Mouse (Mus musculus) hindbrain, embryonic 14.5 days (tissue): ENCODE measurements around the gene Lztr1. TPM values are rescaled to one million over a fixed set of nuclear protein-coding genes. Genes with fewer than 3 reads are reported as not detected.

Source experiments
- polyA plus RNA-seq: library from polyadenylated mRNA; unstranded; fragments of >200 nt; fragmentation: Nextera tagmentation; extraction: Ambion mirVana; gene quantifications from 2 replicates; pipeline ENCODE4 v1.2.1, GENCODE M21; 2014

Gene Lztr1
- polyA plus RNA-seq, 1 experiment from 2014 or later: 112 TPM

Other genes starting within 250 kb of the Lztr1 start
- gene Tmem191c, start 232.6 kb upstream of the Lztr1 start, polyA plus RNA-seq: 36.6 and 45.7 TPM in 2 replicates
- 1.7 and 2.4 TPM in 2 replicates for gene Serpind1, start 177.3 kb upstream of the Lztr1 start, polyA plus RNA-seq
- 10.3 and 10.8 TPM in 2 replicates for gene Snap29, start 102.7 kb upstream of the Lztr1 start, polyA plus RNA-seq
- 70.9 and 74.0 TPM in 2 replicates for gene Pi4ka, start 102.4 kb upstream of the Lztr1 start, polyA plus RNA-seq
- gene Crkl, start 56.7 kb upstream of the Lztr1 start, polyA plus RNA-seq: 65.0 and 78.5 TPM in 2 replicates
- gene Aifm3, start 19.1 kb upstream of the Lztr1 start, polyA plus RNA-seq: 5.9 and 6.4 TPM in 2 replicates
- gene Thap7, start 22.4 kb downstream of the Lztr1 start, polyA plus RNA-seq: 52.0 and 58.9 TPM in 2 replicates
- 0.74 and 0.92 TPM in 2 replicates for gene Lrrc74b, start 52.6 kb downstream of the Lztr1 start, polyA plus RNA-seq
- 2.5 and 2.8 TPM in 2 replicates for gene P2rx6, start 53.2 kb downstream of the Lztr1 start, polyA plus RNA-seq
- gene Slc7a4, start 74.5 kb downstream of the Lztr1 start, polyA plus RNA-seq: 41.2 and 42.0 TPM in 2 replicates
- gene Smpd4, start 110.7 kb downstream of the Lztr1 start, polyA plus RNA-seq: 22.3 and 24.5 TPM in 2 replicates
- gene Ccdc74a, start 137.8 kb downstream of the Lztr1 start, polyA plus RNA-seq: 7.8 and 11.7 TPM in 2 replicates
- 38.2 and 42.0 TPM in 2 replicates for gene Med15, start 224.2 kb downstream of the Lztr1 start, polyA plus RNA-seq